Mouse (Mus musculus) olfactory bulb, adult 2 months (tissue): ENCODE data around the gene Spata13.

ENCODE experiments used
- CTCF ChIP-seq: fragments of 200-500 bp; IDR thresholded peaks from 2 replicates; pipeline ENCODE4 v1.5.1; 2012; ENCODE audit warnings: low read depth, mild to moderate bottlenecking, low read length, moderate library complexity; ENCODE audit not compliant: insufficient read depth
- POLR2A ChIP-seq: fragments of 200-500 bp; IDR thresholded peaks from 2 replicates; pipeline ENCODE4 v1.6.1; 2012; ENCODE audit warnings: mild to moderate bottlenecking, low read depth, low read length, moderate library complexity; ENCODE audit not compliant: insufficient read depth

DNA sequence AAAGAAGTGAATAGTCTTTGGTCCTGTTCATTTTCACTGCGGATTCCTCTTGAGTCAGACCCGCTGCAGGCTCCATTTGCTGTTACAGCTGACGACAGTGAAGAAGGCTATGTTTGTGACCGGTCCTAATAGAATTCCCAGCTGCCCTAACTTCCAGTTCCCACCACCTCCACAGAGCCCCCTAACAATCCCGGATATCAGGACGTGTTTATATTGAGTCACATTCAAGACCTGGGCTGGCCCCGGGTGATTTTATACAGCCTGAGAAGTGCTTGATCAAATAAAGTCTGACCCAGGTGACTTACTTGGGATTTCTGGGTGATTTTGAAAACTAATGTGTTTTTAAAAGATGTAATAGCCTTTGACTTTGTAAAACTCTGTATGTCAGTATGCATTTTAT lies 129.0 kb downstream of the Spata13 start:
- TF ChIP-seq CTCF (no peak), POLR2A (no peak)
